Mouse (Mus musculus) midbrain, embryonic 11.5 days (tissue): Measurements from ENCODE around the gene 2610028H24Rik. TPM values are rescaled to one million over a fixed set of nuclear protein-coding genes. Genes with fewer than 3 reads are reported as not detected.

Source experiments
- ATAC-seq: fragments of 200-750 bp; cut with Nextera tagmentation; 2 replicates; pipeline ENCODE4 v1.8.0; 2017; ENCODE audit warnings: moderate TSS enrichment, moderate library complexity; ENCODE audit not compliant: low FRiP score
- DNase-seq: peaks from one replicate; pipeline ENCODE4 v3.0.0; 2015; ENCODE audit warnings: low spot score; ENCODE audit errors: missing footprints
- H3K27ac ChIP-seq: fragments of 300-500 bp; sonication (generic); 2 replicates; pipeline ENCODE4 v1.5.1; 2014; ENCODE audit warnings: low read depth, low read length
- H3K27me3 ChIP-seq: fragments of 300-500 bp; sonication (generic); 2 replicates; pipeline ENCODE4 v1.6.1; 2014; ENCODE audit warnings: mild to moderate bottlenecking, low read length, moderate library complexity, mixed read lengths; ENCODE audit not compliant: control insufficient read depth, insufficient read depth
- H3K36me3 ChIP-seq: fragments of 300-500 bp; sonication (generic); 2 replicates; pipeline ENCODE4 v1.6.1; 2014; ENCODE audit warnings: mild to moderate bottlenecking, low read length, moderate library complexity, mixed read lengths; ENCODE audit not compliant: control insufficient read depth, insufficient read depth
- H3K4me1 ChIP-seq: fragments of 300-500 bp; sonication (generic); 2 replicates; pipeline ENCODE4 v1.6.1; 2014; ENCODE audit warnings: low read length; ENCODE audit not compliant: control insufficient read depth, insufficient read depth
- H3K4me2 ChIP-seq: fragments of 300-500 bp; sonication (generic); 2 replicates; pipeline ENCODE4 v1.6.1; 2014; ENCODE audit warnings: mild to moderate bottlenecking, moderate library complexity
- H3K4me3 ChIP-seq: fragments of 300-500 bp; sonication (generic); 2 replicates; pipeline ENCODE4 v1.5.1; 2014; ENCODE audit warnings: low read depth, low read length
- H3K9ac ChIP-seq: fragments of 300-500 bp; sonication (generic); 2 replicates; pipeline ENCODE4 v1.6.1; 2014; ENCODE audit warnings: low read length
- H3K9me3 ChIP-seq: fragments of 300-500 bp; sonication (generic); 2 replicates; pipeline ENCODE4 v1.6.1; 2016; ENCODE audit warnings: low read length; ENCODE audit not compliant: control insufficient read depth
- WGBS: fragments of 180-500 bp; shearing (Covaris S2); extraction: QIAGEN DNeasy Blood & Tissue Kit; methylation state at CpG from one replicate; pipeline ENCODE4 v1.1.7; 2014; 5-methylcytosine and 5-hydroxymethylcytosine counted together
- polyA plus RNA-seq: library from polyadenylated mRNA; unstranded; fragments of >200 nt; fragmentation: Nextera tagmentation; extraction: Ambion mirVana; gene quantifications from 2 replicates; pipeline ENCODE4 v1.2.1, GENCODE M21; 2014

The 2610028H24Rik gene
- polyA plus RNA-seq, 1 experiment from 2014 or later = not detected

GRCm38 (mm10) chr10:76504271-76504943 lies 55.5 kb downstream of the 2610028H24Rik start:
- Histone ChIP-seq H3K4me1 (no peaks in the 10 kb centered on the region), H3K9me3 (no peaks in the 10 kb centered on the region), H3K4me2 (no peak overlapping the region), H3K36me3 (peaks cover 14% of the 10 kb centered on the region), H3K27me3 (no peaks in the 10 kb centered on the region), H3K27ac (no peak overlapping the region), H3K4me3 (no peak overlapping the region), H3K9ac (no peak overlapping the region)
- DNase-seq (peak; percentile 37), ATAC-seq (no peak)
- WGBS = 93% methylated on average over 11 of the region's 11 CpGs

- no peak overlapping the region for H3K9ac ChIP-seq
- no peaks in the 10 kb centered on the region for H3K27me3 ChIP-seq
- H3K36me3 ChIP-seq = peaks cover 13% of the 10 kb centered on the region
- H3K4me1 ChIP-seq = no peaks in the 10 kb centered on the region
- H3K27ac ChIP-seq = no peak overlapping the region
- ATAC-seq = no peak
- no peak overlapping the region for H3K4me3 ChIP-seq
- 93% methylated on average over 7 of the region's 7 CpGs for WGBS
- DNase-seq = peak; percentile 56
- no peaks in the 10 kb centered on the region for H3K9me3 ChIP-seq
- H3K4me2 ChIP-seq = no peak overlapping the region
Measured at GRCm38 (mm10) chr10:76505865-76506264, 57.0 kb downstream of the 2610028H24Rik start.

Other genes with a start within 250 kb of the 2610028H24Rik start
- 106 and 115 TPM in 2 replicates for gene Prmt2, start 211.2 kb upstream of the 2610028H24Rik start, polyA plus RNA-seq
- gene S100b, start 195.2 kb upstream of the 2610028H24Rik start, polyA plus RNA-seq = 0.20 and 0.21 TPM in 2 replicates
- 4.1 and 4.2 TPM in 2 replicates for gene Dip2a, start 103.8 kb upstream of the 2610028H24Rik start, polyA plus RNA-seq
- not detected in 2 replicates for gene AC141477.1, start 8.6 kb upstream of the 2610028H24Rik start, polyA plus RNA-seq
- 15.6 and 16.4 TPM in 2 replicates for gene Pcnt, start 6.3 kb upstream of the 2610028H24Rik start, polyA plus RNA-seq
- gene Mcm3ap, start 19.8 kb downstream of the 2610028H24Rik start, polyA plus RNA-seq = 66.8 and 68.6 TPM in 2 replicates
- 5.7 and 6.1 TPM in 2 replicates for gene Ybey, start 20.0 kb downstream of the 2610028H24Rik start, polyA plus RNA-seq
- gene Lss, start 82.5 kb downstream of the 2610028H24Rik start, polyA plus RNA-seq = 43.7 and 47.4 TPM in 2 replicates
- not detected in 2 replicates for gene Spatc1l, start 113.2 kb downstream of the 2610028H24Rik start, polyA plus RNA-seq
- gene Ftcd, start 126.6 kb downstream of the 2610028H24Rik start, polyA plus RNA-seq = not detected in 2 replicates
- gene Col6a2, start 174.5 kb downstream of the 2610028H24Rik start, polyA plus RNA-seq = 10.7 and 10.8 TPM in 2 replicates